Mouse (Mus musculus) intestine, embryonic 15.5 days (tissue): ENCODE measurements around the gene Lpar1. TPM values are rescaled to one million over a fixed set of nuclear protein-coding genes. Genes with fewer than 3 reads are reported as not detected.
A peak's percentile ranks its signal among the peaks of the same experiment; 100 is the strongest.

Experiments
- ATAC-seq: fragments of 200-750 bp; cut with Nextera tagmentation; 2 replicates; pipeline ENCODE4 v1.8.0; 2017; ENCODE audit warnings: moderate TSS enrichment, moderate library complexity
- H3K27ac ChIP-seq: fragments of 300-500 bp; sonication (generic); 2 replicates; pipeline ENCODE4 v1.5.1; 2015; ENCODE audit warnings: mild to moderate bottlenecking, inconsistent platforms
- H3K27me3 ChIP-seq: fragments of 300-500 bp; sonication (generic); replicated peaks from 2 replicates; pipeline ENCODE4 v1.6.1; 2015; ENCODE audit warnings: inconsistent platforms
- H3K36me3 ChIP-seq: fragments of 300-500 bp; sonication (generic); 2 replicates; pipeline ENCODE4 v1.6.1; 2015; ENCODE audit warnings: inconsistent platforms
- H3K4me1 ChIP-seq: fragments of 300-500 bp; sonication (generic); replicated peaks from 2 replicates; pipeline ENCODE4 v1.6.1; 2015; ENCODE audit warnings: inconsistent platforms
- H3K4me2 ChIP-seq: fragments of 300-500 bp; sonication (generic); replicated peaks from 2 replicates; pipeline ENCODE4 v1.6.1; 2015; ENCODE audit warnings: mild to moderate bottlenecking, inconsistent platforms
- H3K4me3 ChIP-seq: fragments of 300-500 bp; sonication (generic); replicated peaks from 2 replicates; pipeline ENCODE4 v1.5.1; 2015; ENCODE audit warnings: inconsistent platforms
- H3K9ac ChIP-seq: fragments of 300-500 bp; sonication (generic); 2 replicates; pipeline ENCODE4 v1.6.1; 2015; ENCODE audit warnings: inconsistent platforms
- H3K9me3 ChIP-seq: fragments of 300-500 bp; sonication (generic); 2 replicates; pipeline ENCODE4 v1.6.1; 2016; ENCODE audit warnings: inconsistent platforms
- WGBS: fragments of 180-500 bp; shearing (Covaris S2); methylation state at CpG from one replicate; pipeline ENCODE4 v1.1.7; 2015; 5-methylcytosine and 5-hydroxymethylcytosine counted together
- polyA plus RNA-seq: library from polyadenylated mRNA; unstranded; fragments of >200 nt; fragmentation: Nextera tagmentation; extraction: Ambion mirVana; gene quantifications from 2 replicates; pipeline ENCODE4 v1.2.1, GENCODE M21; 2015

Gene Lpar1
- polyA plus RNA-seq, 1 experiment from 2014 or later: 55.9 TPM

GRCm38 (mm10) chr4:58465586-58465985 lies 88.1 kb downstream of the Lpar1 start:
- no peaks in the 10 kb centered on the region for H3K9me3 ChIP-seq
- 92% methylated on average over 5 of the region's 5 CpGs for WGBS
- no peaks in the 10 kb centered on the region for H3K4me1 ChIP-seq
- no peak overlapping the region for H3K9ac ChIP-seq
- H3K4me3 ChIP-seq: no peak overlapping the region
- ATAC-seq: no peak
- H3K4me2 ChIP-seq: no peak overlapping the region
- H3K27me3 ChIP-seq: no peaks in the 10 kb centered on the region
- no peaks in the 10 kb centered on the region for H3K36me3 ChIP-seq
- no peak overlapping the region for H3K27ac ChIP-seq

DNA sequence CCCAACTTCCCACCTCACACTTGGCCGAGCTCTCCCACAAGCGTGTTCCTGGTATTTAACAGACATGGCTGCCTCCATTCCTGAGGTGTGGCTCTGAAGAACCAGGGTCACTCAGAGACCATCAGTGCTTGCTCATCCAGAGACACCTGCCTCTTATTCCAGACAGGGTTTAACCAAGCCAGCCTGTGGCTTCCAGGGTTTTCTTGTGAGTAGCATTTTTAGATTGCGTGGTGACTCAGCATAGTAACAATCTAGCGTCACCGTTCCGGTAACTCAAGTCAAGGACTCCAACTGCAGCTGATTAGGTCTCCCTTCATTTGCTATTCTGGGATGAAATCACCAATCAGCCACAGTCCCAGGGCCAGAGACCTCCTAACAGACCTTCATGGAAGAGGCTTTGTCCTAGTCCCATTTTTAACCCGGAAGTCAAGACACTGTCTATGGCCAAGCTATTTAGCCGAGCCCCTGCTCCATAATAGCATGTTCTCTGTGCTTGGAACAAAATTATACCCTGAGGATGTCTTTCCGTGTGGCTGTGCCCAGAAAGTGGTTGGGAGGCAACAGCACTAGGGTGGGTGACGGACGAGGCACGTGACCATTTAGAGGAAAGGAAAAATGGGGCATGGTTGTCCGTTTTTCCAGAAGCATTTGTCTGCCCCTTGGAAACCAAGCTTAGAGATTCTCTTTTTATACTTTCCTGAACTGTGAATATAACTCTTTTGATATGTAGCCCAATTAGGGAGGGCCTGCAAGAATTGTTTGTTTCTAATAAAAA lies 89.1 kb downstream of the Lpar1 start:
- no peaks in the 10 kb centered on the region for H3K36me3 ChIP-seq
- no peaks in the 10 kb centered on the region for H3K9me3 ChIP-seq
- no peak overlapping the region for H3K27ac ChIP-seq
- no peak overlapping the region for H3K9ac ChIP-seq
- WGBS: 89% methylated on average over 13 of the region's 13 CpGs
- no peaks in the 10 kb centered on the region for H3K4me1 ChIP-seq
- no peaks in the 10 kb centered on the region for H3K27me3 ChIP-seq
- ATAC-seq: no peak
- H3K4me2 ChIP-seq: no peak overlapping the region
- H3K4me3 ChIP-seq: no peak overlapping the region

GRCm38 (mm10) chr4:58462990-58463389 lies 90.7 kb downstream of the Lpar1 start:
- no peaks in the 10 kb centered on the region for H3K4me1 ChIP-seq
- H3K27ac ChIP-seq: no peak overlapping the region
- H3K9ac ChIP-seq: no peak overlapping the region
- H3K36me3 ChIP-seq: no peaks in the 10 kb centered on the region
- WGBS: 66% methylated on average over 5 of the region's 5 CpGs
- no peaks in the 10 kb centered on the region for H3K9me3 ChIP-seq
- H3K4me3 ChIP-seq: no peak overlapping the region
- H3K27me3 ChIP-seq: no peaks in the 10 kb centered on the region
- no peak overlapping the region for H3K4me2 ChIP-seq
- peak; percentile 73 for ATAC-seq

DNA sequence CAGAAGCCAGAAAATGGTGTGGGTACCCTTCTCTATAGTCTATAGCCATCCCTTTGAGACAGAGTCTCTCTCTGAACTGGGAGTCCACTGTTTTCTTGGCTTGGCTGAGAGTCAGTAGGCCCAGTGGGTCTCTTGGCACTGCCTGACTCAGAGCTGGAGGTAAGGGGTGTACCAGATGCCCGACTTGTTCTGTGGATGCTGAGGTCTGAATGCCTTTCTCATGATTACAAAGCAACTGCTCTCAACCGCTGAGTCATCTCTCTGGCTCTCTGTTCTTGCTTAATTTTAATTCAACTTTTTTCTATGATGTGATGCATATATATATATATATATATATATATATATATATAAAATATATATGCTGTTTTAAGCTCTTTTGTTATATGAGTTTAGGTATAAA lies 91.1 kb downstream of the Lpar1 start:
- Histone ChIP-seq H3K9me3 (no peaks in the 10 kb centered on the region), H3K27ac (no peak overlapping the region), H3K36me3 (no peaks in the 10 kb centered on the region), H3K4me2 (no peak overlapping the region), H3K9ac (no peak overlapping the region), H3K4me1 (no peaks in the 10 kb centered on the region), H3K4me3 (no peak overlapping the region), H3K27me3 (no peaks in the 10 kb centered on the region)
- ATAC-seq: no peak
- 82% methylated on average over 2 of the region's 2 CpGs for WGBS

DNA sequence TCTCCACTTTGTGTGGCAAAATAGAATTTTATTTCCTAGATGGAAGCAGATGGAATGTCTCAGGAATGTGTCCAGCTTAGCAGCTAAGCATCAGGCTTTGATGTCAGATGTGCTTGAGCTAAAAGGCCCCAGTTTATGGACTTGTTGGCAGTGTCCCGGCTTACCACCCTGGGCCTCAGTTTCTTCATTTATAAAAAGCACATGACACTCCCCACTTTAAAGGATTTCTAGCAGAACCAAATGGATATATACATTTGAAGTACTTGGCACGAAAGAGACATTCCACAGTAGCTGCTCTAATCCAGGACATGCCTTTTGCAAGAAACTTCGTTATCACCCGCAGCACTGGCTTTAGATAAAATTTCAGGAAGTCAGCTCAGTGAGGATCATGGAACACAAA lies 100.4 kb downstream of the Lpar1 start:
- Histone ChIP-seq H3K27me3 (no peaks in the 10 kb centered on the region), H3K9ac (no peak overlapping the region), H3K4me3 (no peak overlapping the region), H3K4me1 (no peaks in the 10 kb centered on the region), H3K27ac (no peak overlapping the region), H3K4me2 (no peak overlapping the region), H3K9me3 (no peaks in the 10 kb centered on the region), H3K36me3 (no peaks in the 10 kb centered on the region)
- ATAC-seq: no peak
- WGBS: 45% methylated on average over 4 of the region's 4 CpGs

GRCm38 (mm10) chr4:58448825-58449224 lies 104.9 kb downstream of the Lpar1 start:
- Histone ChIP-seq H3K4me3 (no peak overlapping the region), H3K27me3 (no peaks in the 10 kb centered on the region), H3K4me1 (no peaks in the 10 kb centered on the region), H3K9ac (no peak overlapping the region), H3K4me2 (no peak overlapping the region), H3K9me3 (no peaks in the 10 kb centered on the region), H3K27ac (no peak overlapping the region), H3K36me3 (no peaks in the 10 kb centered on the region)
- 97% methylated on average over 3 of the region's 3 CpGs for WGBS
- no peak for ATAC-seq

DNA sequence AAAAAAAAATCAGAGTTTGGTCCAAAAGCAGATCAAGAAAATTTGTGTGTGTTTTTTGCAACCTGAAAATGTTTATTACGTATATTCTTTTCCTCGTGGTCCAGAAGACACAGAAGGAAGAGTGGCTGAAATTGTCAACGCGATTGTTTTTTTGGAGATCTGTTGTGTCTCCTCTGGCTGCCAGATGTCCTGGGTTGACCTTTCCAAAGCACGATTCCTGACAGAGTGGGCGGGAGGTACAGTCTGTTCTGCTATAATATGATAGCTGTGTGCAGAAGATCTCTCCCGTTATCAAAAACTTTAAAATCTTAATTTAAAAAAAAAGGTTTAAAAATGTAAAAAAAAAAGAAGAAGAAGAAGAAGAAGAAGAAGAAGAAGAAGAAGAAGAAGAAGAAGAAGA lies 105.9 kb downstream of the Lpar1 start:
- H3K27me3 ChIP-seq: no peaks in the 10 kb centered on the region
- H3K27ac ChIP-seq: no peak overlapping the region
- H3K9ac ChIP-seq: no peak overlapping the region
- WGBS: 64% methylated on average over 7 of the region's 7 CpGs
- ATAC-seq: no peak
- H3K9me3 ChIP-seq: no peaks in the 10 kb centered on the region
- no peak overlapping the region for H3K4me2 ChIP-seq
- no peaks in the 10 kb centered on the region for H3K4me1 ChIP-seq
- H3K4me3 ChIP-seq: no peak overlapping the region
- no peaks in the 10 kb centered on the region for H3K36me3 ChIP-seq

DNA sequence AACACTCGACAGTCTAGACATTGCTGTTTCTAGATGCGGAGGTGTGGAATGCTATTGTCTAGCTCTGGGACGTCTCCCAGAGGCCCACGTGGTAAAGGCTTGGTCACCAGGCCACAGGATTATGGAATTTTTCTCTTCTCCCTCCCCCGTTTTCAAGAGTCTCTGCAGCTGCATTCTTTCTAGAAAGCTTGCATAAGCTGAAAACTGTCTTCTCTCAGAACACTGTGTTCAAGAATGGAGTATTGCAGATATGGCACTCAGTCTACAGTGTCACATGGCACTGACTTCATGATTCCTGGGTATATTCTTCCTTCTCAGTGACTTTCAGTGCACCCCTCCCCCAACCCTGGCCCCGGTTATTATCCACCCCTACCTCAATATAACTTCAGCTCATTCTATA lies 107.9 kb downstream of the Lpar1 start:
- Histone ChIP-seq H3K4me3 (no peak overlapping the region), H3K27me3 (no peaks in the 10 kb centered on the region), H3K36me3 (no peaks in the 10 kb centered on the region), H3K4me2 (no peak overlapping the region), H3K9me3 (no peaks in the 10 kb centered on the region), H3K27ac (no peak overlapping the region), H3K9ac (no peak overlapping the region), H3K4me1 (no peaks in the 10 kb centered on the region)
- no peak for ATAC-seq
- WGBS: 76% methylated on average over 6 of the region's 6 CpGs

DNA sequence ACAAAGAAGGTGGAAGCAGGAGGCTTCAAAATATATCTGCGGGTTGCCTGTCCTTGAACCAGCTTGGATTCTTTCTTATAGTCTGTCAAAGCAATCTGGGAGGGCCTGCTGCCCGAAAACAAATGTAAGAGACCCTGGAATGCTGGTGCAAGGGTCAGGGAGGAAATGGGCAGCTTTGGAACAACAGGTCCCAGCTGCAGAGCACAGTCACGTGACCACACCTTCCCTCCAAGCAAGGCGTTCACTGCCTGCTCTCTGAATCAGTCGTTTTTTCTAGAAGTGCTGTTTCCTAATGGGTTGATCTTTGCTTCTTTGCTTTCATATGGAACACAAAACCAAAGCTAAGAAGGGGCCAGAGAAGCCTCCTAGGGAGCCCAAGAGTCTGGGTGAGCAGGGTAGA lies 111.4 kb downstream of the Lpar1 start:
- Histone ChIP-seq H3K9me3 (no peaks in the 10 kb centered on the region), H3K27me3 (no peaks in the 10 kb centered on the region), H3K4me3 (no peak overlapping the region), H3K36me3 (peaks cover 2% of the 10 kb centered on the region; the same call in 1 of the 2 replicates), H3K27ac (no peak overlapping the region), H3K9ac (no peak overlapping the region), H3K4me1 (no peaks in the 10 kb centered on the region), H3K4me2 (no peak overlapping the region)
- 35% methylated on average over 5 of the region's 5 CpGs for whole genome bisulfite sequencing
- no peak for ATAC-seq

DNA sequence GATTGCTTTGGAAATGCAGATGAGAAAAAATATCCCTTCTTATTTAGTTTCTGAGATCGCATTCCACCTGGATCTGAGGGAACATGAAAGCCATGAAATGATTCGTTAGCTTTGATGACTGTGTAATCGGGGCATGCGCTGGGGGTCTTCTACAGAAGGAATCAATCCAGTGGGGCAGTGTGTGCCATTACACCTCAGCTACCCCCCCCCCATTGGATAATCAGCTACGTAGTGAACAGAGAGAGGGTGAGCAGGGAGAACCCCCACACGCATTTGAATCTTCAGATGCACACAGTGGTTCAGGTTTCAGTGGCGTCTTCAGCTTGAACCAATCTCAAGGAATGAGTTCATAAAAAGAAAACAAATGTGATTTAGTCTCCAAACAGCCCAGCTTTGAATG lies 115.0 kb downstream of the Lpar1 start:
- Histone ChIP-seq H3K36me3 (peaks cover 7% of the 10 kb centered on the region; the same call in 1 of the 2 replicates), H3K4me3 (no peak overlapping the region), H3K4me1 (no peaks in the 10 kb centered on the region), H3K27ac (no peak overlapping the region), H3K4me2 (no peak overlapping the region), H3K9ac (no peak overlapping the region), H3K9me3 (no peaks in the 10 kb centered on the region), H3K27me3 (no peaks in the 10 kb centered on the region)
- WGBS: 87% methylated on average over 7 of the region's 7 CpGs
- no peak for ATAC-seq

- H3K36me3 ChIP-seq: peaks cover 7% of the 10 kb centered on the region; the same call in 1 of the 2 replicates
- H3K27me3 ChIP-seq: no peaks in the 10 kb centered on the region
- H3K9ac ChIP-seq: no peak overlapping the region
- no peaks in the 10 kb centered on the region for H3K4me1 ChIP-seq
- no peak overlapping the region for H3K27ac ChIP-seq
- no peak overlapping the region for H3K4me2 ChIP-seq
- no peak for ATAC-seq
- WGBS: 87% methylated on average over 15 of the region's 15 CpGs
- H3K9me3 ChIP-seq: no peaks in the 10 kb centered on the region
- no peak overlapping the region for H3K4me3 ChIP-seq
Observed at GRCm38 (mm10) chr4:58437271-58437670, 116.4 kb downstream of the Lpar1 start.

DNA sequence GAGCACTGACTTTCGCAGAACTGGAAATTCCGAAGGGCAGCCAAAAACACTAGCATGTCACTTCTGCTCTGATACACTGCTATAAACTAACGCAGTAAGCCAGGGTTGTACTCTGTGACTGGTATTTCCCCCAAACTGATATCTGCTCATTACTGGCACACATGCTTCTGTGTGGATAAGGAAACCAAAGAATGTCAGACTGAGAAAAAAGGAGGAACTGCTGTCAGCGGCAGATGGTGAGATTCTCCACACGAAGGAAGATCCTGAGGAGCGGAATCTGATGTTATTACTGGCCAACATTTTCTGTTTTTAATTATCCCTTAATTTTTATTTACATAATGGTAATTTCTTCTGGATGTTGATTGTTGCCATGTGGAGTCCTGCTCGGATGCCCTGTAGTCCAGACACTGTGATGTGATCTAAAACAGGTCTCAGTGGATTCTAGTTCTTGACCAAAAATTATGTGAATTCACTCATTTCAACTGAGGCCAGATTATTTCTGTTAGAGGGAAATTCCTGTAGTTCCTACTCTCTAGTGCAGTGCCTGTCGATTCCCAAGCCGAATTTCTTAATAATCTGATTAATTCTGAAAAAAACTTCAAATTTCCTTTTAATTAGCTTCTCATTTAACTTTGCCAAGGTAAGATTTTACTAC lies 130.3 kb downstream of the Lpar1 start:
- no peaks in the 10 kb centered on the region for H3K27me3 ChIP-seq
- no peak overlapping the region for H3K4me3 ChIP-seq
- no peaks in the 10 kb centered on the region for H3K9me3 ChIP-seq
- WGBS: 61% methylated on average over 9 of the region's 9 CpGs
- H3K36me3 ChIP-seq: no peaks in the 10 kb centered on the region
- ATAC-seq: no peak
- H3K4me1 ChIP-seq: no peaks in the 10 kb centered on the region
- no peak overlapping the region for H3K27ac ChIP-seq
- no peak overlapping the region for H3K9ac ChIP-seq
- H3K4me2 ChIP-seq: no peak overlapping the region

- no peak for ATAC-seq
Observed at GRCm38 (mm10) chr4:58419225-58419624, 134.5 kb downstream of the Lpar1 start.

More at GRCm38 (mm10) chr4:58419225-58419624, 134.5 kb downstream of the Lpar1 start:
- no peak overlapping the region for H3K4me2 ChIP-seq
- H3K9ac ChIP-seq: no peak overlapping the region
- no peak overlapping the region for H3K27ac ChIP-seq
- no peaks in the 10 kb centered on the region for H3K36me3 ChIP-seq
- no peak overlapping the region for H3K4me3 ChIP-seq
- WGBS: 33% methylated on average over 5 of the region's 5 CpGs
- no peaks in the 10 kb centered on the region for H3K9me3 ChIP-seq
- H3K27me3 ChIP-seq: no peaks in the 10 kb centered on the region
- H3K4me1 ChIP-seq: no peaks in the 10 kb centered on the region
